Mouse (Mus musculus) brain, embryonic 18.5 days (tissue): ENCODE data around the gene Ngly1.
"Not testable (repeated sequence)": the region's sequence is repeated elsewhere in the genome, so short reads cannot be mapped to it uniquely, and the experiment has no call there.

Experiments used
- DNase-seq: peaks from one replicate; pipeline ENCODE4 v3.0.0-alpha.2; 2012; ENCODE audit warnings: low read depth, low spot score

Ngly1 gene

DNA sequence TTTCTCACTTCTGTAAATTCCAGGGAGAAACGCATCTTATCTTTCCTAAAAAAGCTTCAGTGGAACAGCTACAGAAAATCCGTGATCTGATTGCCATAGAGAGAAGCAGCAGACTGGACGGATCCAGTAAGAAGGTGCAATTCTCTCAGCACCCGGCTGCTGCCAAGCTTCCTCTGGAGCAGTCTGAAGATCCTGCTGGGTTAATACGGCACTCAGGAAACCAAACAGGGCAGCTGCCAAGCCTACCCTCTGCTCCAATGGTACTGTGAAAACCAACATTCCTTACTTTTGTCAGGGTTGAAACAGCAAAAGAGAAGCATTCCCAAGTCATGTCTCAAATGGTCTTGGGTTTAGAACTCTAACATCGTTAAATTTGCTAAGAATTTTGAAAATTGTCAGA, 11.5 kb downstream of the Ngly1 start:
- DNase-seq: no peak

GRCm38 (mm10) chr14:16261869-16262268, 12.8 kb downstream of the Ngly1 start:
- no peak for DNase-seq

DNA sequence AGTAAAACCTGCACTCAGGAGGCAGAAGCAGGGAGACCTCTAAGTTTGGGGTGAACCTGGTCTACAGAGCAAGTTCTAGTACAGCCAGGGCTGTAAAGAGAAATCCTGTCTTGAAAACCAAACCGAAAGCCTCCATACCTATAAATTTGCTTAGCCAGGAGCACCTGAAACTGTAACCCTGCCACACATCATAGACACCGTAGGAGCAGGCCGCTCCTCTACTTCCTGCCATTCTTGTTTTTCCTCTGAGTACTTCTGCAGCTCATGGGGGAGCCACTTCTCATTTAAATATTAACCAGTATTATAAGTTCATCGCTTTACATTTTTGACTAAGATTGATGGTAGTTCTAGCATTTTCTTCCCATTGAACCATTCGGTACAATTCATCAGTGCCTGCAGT, 17.9 kb downstream of the Ngly1 start:
- DNase-seq: no peak

- no peak for DNase-seq
These were observed 20.7 kb downstream of the Ngly1 start for GRCm38 (mm10) chr14:16269776-16270175.

DNA sequence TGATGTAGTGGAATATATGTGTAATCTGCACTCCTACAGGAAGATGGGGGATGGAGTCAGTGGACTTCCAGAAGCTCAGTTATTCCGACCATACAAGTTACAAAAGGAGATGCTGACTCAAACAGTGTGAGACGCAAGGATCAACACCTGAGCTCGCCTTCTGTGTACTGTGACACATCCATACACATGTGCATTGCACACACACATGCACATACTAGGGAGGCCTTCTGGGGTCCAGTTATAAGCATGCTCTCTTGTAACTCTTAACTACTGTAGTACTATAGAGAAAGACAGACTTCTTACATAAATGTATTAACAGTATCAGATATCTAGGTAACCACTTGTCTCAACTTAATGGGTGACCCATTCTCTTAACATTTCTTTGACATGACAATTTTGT, 24.6 kb downstream of the Ngly1 start:
- DNase-seq: no peak

DNA sequence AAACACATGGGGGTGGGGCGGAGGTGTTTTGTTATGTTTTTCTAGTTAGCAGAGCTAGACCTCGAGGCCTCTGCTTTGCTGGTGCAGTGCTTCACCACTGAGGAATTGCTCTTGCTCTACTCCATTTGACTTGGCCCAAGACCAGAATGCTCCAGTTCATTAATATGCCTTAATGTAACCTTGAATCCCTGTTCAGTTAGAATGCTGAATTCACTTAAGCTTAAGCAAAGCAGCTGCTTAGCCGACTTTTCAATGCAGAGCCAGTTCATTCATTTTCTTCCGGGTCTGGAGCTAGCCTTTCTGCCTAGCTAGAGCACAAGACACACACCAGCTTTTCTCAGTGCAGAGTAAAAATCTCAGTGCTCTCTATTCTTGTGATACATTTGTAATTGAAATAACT, 30.1 kb downstream of the Ngly1 start:
- DNase-seq: no peak

DNA sequence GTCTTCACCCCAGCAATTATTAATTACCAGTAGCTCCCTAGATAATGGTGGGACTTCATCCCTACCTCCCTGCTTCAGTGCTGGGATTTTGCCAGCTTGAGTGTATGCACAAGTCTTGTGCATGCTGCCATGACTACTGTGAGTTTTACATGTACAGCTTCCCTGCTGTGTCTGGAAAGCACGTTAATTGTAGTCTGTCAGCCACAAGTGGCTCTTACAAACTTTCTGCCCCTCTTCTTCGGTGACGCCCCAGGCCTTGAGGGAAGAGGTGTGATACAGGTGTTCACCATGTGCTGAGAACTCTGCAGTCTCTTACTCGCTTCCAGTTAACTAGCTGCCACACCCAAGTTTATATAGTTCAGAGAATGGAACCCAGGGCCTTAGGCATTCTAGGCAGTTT, 34.9 kb downstream of the Ngly1 start:
- no peak for DNase-seq

- no peak for DNase-seq
These were observed 43.3 kb downstream of the Ngly1 start for GRCm38 (mm10) chr14:16292371-16292770.

GRCm38 (mm10) chr14:16293015-16293414, 43.9 kb downstream of the Ngly1 start:
- no peak for DNase-seq

DNA sequence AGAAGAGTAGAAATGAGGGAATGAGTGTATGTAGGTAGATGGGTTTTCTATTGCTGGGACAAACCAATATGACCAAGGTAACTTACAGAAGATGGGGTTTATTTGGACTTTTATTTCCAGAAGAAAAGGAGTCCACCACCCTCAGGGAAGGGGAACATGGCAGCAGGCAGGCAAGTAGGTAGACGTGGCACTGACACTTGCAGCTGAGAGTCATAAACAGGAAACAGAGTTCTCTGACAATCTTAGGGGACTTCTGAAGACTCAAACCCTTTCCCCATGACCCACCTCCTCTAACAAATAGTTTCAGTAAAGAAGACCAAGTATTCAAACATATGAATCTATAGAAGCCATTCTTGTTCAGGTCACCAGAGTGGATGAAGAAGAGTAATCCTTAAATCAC, 44.8 kb downstream of the Ngly1 start:
- DNase-seq: no peak

- no peak for DNase-seq
These were observed 47.9 kb downstream of the Ngly1 start for GRCm38 (mm10) chr14:16296816-16297468.

DNA sequence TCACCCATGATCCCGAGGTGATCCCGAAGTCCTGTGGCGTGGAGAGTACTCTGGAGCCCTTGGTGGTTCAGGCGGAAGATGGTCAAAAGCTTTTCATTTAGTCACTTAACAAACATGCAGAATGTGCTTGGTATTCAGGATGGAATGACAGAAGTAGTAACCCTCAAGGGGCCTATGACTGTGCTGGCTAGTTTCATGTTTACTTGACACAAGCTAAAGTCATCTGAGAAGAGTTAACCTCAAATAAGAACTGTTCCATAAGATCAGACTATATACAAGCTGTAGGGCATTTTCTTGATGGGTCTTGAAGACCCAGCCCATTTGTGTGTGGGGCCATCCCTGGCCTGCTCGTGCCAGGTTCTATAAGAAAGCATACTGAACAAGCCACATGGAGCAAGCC, 52.7 kb downstream of the Ngly1 start:
- no peak for DNase-seq

GRCm38 (mm10) chr14:16302688-16303087, 53.6 kb downstream of the Ngly1 start:
- DNase-seq: no peak

DNA sequence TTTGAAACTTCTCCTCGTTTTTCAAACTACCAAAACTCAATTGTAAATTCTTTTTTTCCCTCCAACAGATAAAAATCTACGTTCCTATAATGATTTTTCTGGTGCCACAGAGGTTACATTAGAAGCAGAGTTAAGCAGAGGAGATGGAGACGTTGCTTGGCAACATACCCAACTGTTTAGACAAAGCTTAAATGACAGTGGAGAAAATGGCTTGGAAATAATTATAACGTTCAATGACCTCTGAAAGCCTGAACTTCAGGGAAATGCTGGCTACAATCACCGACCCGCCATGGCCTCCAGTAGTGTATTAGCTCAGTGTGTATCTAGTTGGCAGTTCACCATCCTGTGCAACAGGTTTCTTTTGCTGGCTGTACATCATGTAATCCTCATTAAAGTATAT, 61.7 kb downstream of the Ngly1 start:
- no peak for DNase-seq

GRCm38 (mm10) chr14:16312599-16312998, 63.5 kb downstream of the Ngly1 start:
- DNase-seq: no peak

DNA sequence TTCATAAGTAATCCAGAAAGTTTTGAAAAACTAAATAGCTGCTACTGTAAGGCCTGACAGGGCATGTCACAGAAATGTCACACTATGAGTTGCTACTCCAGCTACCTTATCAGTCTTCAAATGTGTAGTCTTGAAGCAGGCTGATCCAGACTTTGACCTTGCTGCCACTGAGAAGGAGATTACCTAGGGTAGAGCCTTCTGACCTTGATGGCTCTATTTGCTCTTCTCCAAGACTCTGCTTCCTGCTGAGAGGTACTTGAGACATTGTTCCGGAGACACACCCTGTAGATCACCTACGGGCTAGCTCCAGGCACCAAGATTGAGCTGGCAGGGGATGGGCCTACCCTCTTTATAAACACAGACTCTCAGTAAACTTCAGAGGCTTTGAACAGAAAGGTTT, 64.0 kb downstream of the Ngly1 start:
- not testable (repeated sequence) for DNase-seq

GRCm38 (mm10) chr14:16313936-16314521, 64.9 kb downstream of the Ngly1 start:
- no peak for DNase-seq

DNA sequence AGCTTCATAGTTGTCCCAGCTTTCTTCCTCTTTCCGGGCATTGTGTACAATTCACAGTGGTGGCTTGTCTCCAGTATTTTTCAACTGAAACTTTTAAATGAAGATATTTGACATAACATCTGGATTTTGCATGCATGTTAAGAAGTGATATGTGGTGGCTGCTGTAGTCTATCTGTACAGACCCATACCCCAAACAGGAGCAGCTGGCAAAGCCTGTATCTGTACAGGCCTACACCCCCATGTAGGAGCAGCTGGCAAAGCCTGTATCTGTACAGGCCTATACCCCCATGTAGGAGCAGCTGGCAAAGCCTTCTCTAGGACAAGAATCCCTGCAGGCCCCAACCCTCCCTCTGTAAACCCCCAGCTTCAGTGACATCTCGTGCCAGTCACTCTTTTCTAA, 65.8 kb downstream of the Ngly1 start:
- no peak for DNase-seq

GRCm38 (mm10) chr14:16316715-16317114, 67.6 kb downstream of the Ngly1 start:
- DNase-seq: no peak

GRCm38 (mm10) chr14:16319818-16320217, 70.7 kb downstream of the Ngly1 start:
- no peak for DNase-seq

- no peak for DNase-seq
These were observed 75.3 kb downstream of the Ngly1 start for GRCm38 (mm10) chr14:16324394-16324793.

- DNase-seq: no peak
These were observed 76.1 kb downstream of the Ngly1 start for GRCm38 (mm10) chr14:16325208-16325607.

- no peak for DNase-seq
These were observed 79.5 kb downstream of the Ngly1 start for GRCm38 (mm10) chr14:16328531-16328930.

- no peak for DNase-seq
These were observed 79.9 kb downstream of the Ngly1 start for GRCm38 (mm10) chr14:16328959-16329480.
